Mouse (Mus musculus) ES-CJ7 (cell line): ENCODE measurements at regions not wholly inside any gene's neighbourhood (a gene's known extent, or its start where the extent isn't known, plus 50 kb on each side); places are given as distances from the start of the nearest gene placed in this dataset.
A peak's percentile ranks its signal among the peaks of the same experiment; 100 is the strongest.
"Not testable (repeated sequence)": the region's sequence is repeated elsewhere in the genome, so short reads cannot be mapped to it uniquely, and the experiment has no call there.

Source experiments
- DNase-seq: peaks from one replicate; pipeline ENCODE4 v3.0.0; 2011; ENCODE audit warnings: low read depth, low spot score

- no peak for DNase-seq
Observed at GRCm38 (mm10) chr12:115121259-115121658, 926.3 kb upstream of the Zfp386 start.

- no peak for DNase-seq
Observed at GRCm38 (mm10) chr12:115121899-115122298, 925.6 kb upstream of the Zfp386 start.

- not testable (repeated sequence) for DNase-seq
Observed at GRCm38 (mm10) chr12:115132930-115133329, 914.6 kb upstream of the Zfp386 start.

GRCm38 (mm10) chr12:115145407-115145806 lies 902.1 kb upstream of the Zfp386 start:
- DNase-seq: not testable (repeated sequence)

- DNase-seq: peak; percentile 12
Observed at GRCm38 (mm10) chr12:115146471-115146870, 901.1 kb upstream of the Zfp386 start.

GRCm38 (mm10) chr12:115151967-115152366 lies 895.6 kb upstream of the Zfp386 start:
- not testable (repeated sequence) for DNase-seq

GRCm38 (mm10) chr12:115158231-115158630 lies 889.3 kb upstream of the Zfp386 start:
- not testable (repeated sequence) for DNase-seq

- not testable (repeated sequence) for DNase-seq
Observed at GRCm38 (mm10) chr12:115158717-115159232, 888.7 kb upstream of the Zfp386 start.

- not testable (repeated sequence) for DNase-seq
Observed at GRCm38 (mm10) chr12:115165499-115165898, 882.0 kb upstream of the Zfp386 start.

- not testable (repeated sequence) for DNase-seq
Observed at GRCm38 (mm10) chr12:115166006-115166405, 881.5 kb upstream of the Zfp386 start.

- peak; percentile 11 for DNase-seq
Observed at GRCm38 (mm10) chr12:115193482-115194103, 853.9 kb upstream of the Zfp386 start.

- no peak for DNase-seq
Observed at GRCm38 (mm10) chr12:115197322-115198117, 850.0 kb upstream of the Zfp386 start.

- not testable (repeated sequence) for DNase-seq
Observed at GRCm38 (mm10) chr12:115207833-115208448, 839.6 kb upstream of the Zfp386 start.

GRCm38 (mm10) chr12:115222671-115223070 lies 824.9 kb upstream of the Zfp386 start:
- no peak for DNase-seq

GRCm38 (mm10) chr12:115229965-115230364 lies 817.6 kb upstream of the Zfp386 start:
- no peak for DNase-seq

- DNase-seq: not testable (repeated sequence)
Observed at GRCm38 (mm10) chr12:115242661-115243060, 804.9 kb upstream of the Zfp386 start.

- DNase-seq: not testable (repeated sequence)
Observed at GRCm38 (mm10) chr12:115247298-115247697, 800.2 kb upstream of the Zfp386 start.

GRCm38 (mm10) chr12:115257802-115258201 lies 789.7 kb upstream of the Zfp386 start:
- no peak for DNase-seq

GRCm38 (mm10) chr12:115258744-115259143 lies 788.8 kb upstream of the Zfp386 start:
- DNase-seq: no peak

- not testable (repeated sequence) for DNase-seq
Observed at GRCm38 (mm10) chr12:115262431-115262830, 785.1 kb upstream of the Zfp386 start.

- not testable (repeated sequence) for DNase-seq
Observed at GRCm38 (mm10) chr12:115276749-115277148, 770.8 kb upstream of the Zfp386 start.

GRCm38 (mm10) chr12:115293772-115294171 lies 753.8 kb upstream of the Zfp386 start:
- not testable (repeated sequence) for DNase-seq
